In the genomic region with DNA sequence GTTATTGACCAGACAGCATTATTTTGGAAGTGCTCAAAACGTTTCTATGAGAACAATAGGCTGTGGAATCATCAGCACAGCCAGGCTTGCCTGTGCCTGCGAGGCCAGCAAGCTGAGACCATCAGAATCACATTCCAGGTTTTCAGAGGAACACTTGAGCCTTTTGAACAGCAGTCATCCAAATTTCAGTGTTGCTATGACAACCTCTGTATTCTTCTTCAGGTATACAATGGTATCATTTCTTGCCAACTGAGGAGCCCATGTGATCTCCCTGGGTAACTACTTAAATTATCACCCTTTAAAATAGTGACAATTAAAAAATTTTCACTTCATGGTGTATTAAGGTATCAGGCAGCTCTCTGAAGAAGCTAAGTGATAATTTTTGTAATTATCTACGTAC, we compare ENCODE assay signal across 24 mouse cellular contexts.
DNase-seq lines count a peak whose midpoint lies in the region; ATAC-seq lines count a peak whose summit lies in the region.
"Had no signal": no experiment of that assay in that cellular context is flagged by ENCODE, and none has a peak within 500 bp of the region (broad histone marks: within the 10 kb centered on the region; RNA-seq: fewer than 3 reads in every experiment).

No protein-coding gene starts in this region.

- H3K27ac ChIP-seq in midbrain, embryonic 15.5 days, result no peak overlapping the region
- no peak overlapping the region for H3K27ac ChIP-seq in midbrain, embryonic 10.5 days (replicated peaks)
- no peak overlapping the region for H3K27ac ChIP-seq in forebrain, embryonic 14.5 days (ENCODE audit: low read depth, low read length)
- H3K27ac ChIP-seq: layer of hippocampus, adult 2 months; left cerebral cortex, adult 2 months; limb, embryonic 10.5 days; midbrain, embryonic 12.5 days had no signal

- no peaks in the 10 kb centered on the region for H3K27me3 ChIP-seq in midbrain, embryonic 15.5 days (replicated peaks)
- no peaks in the 10 kb centered on the region for H3K27me3 ChIP-seq in midbrain, embryonic 10.5 days (ENCODE audit: low read depth, poor library complexity, severe bottlenecking)
- no peaks in the 10 kb centered on the region for H3K27me3 ChIP-seq in forebrain, embryonic 14.5 days (replicated peaks; ENCODE audit: control insufficient read depth, insufficient read depth, low read length)
- H3K27me3 ChIP-seq: midbrain, embryonic 12.5 days had no signal

- H3K36me3 ChIP-seq in midbrain, embryonic 15.5 days (replicated peaks), result no peaks in the 10 kb centered on the region
- H3K36me3 ChIP-seq in midbrain, embryonic 10.5 days, result no peaks in the 10 kb centered on the region
- H3K36me3 ChIP-seq in forebrain, embryonic 14.5 days (ENCODE audit: control insufficient read depth, insufficient read depth, low read length), result no peaks in the 10 kb centered on the region
- H3K36me3 ChIP-seq: limb, embryonic 10.5 days; midbrain, embryonic 12.5 days had no signal

- no peak overlapping the region for H3K4me2 ChIP-seq in midbrain, embryonic 15.5 days
- H3K4me2 ChIP-seq in forebrain, embryonic 14.5 days (ENCODE audit: low read length), result no peak overlapping the region
- H3K4me2 ChIP-seq: midbrain, embryonic 12.5 days had no signal

- H3K4me3 ChIP-seq in midbrain, embryonic 15.5 days, result no peak overlapping the region
- H3K4me3 ChIP-seq in midbrain, embryonic 10.5 days, result no peak overlapping the region
- H3K4me3 ChIP-seq in forebrain, embryonic 14.5 days (ENCODE audit: low read depth, low read length), result no peak overlapping the region
- H3K4me3 ChIP-seq: layer of hippocampus, adult 2 months; left cerebral cortex, adult 2 months; limb, embryonic 10.5 days; midbrain, embryonic 12.5 days had no signal

- peak; percentile 6 for DNase-seq in embryo, embryonic 10 days (ENCODE audit: low spot score)
- no peak for DNase-seq in embryo, embryonic 9.5 days (ENCODE audit: extremely low spot score)
- DNase-seq in midbrain, embryonic 10.5 days (ENCODE audit: low spot score), result no peak
- DNase-seq in forebrain, embryonic 14.5 days (ENCODE audit: low spot score), result peak; percentile 63
- peak; percentile 15 for DNase-seq in telencephalon, adult 2 months (ENCODE audit: low read depth, low spot score)
- DNase-seq in layer of hippocampus, postnatal 36 days, result no peak
- DNase-seq in c-Kit-positive CD71-positive TER-119-positive erythroid progenitor cells, embryonic 14.5 days (ENCODE audit: low spot score), result no peak
- DNase-seq: adrenal gland, postnatal 36 days; cerebellum, adult 9-10 months; gastrocnemius, postnatal 10 days; heart, adult 11 months; heart, postnatal 36 days; kidney, adult 8-10 months; kidney, postnatal 14 days; liver, postnatal 0 days; lung, postnatal 14 days; right cerebral cortex, postnatal 25 days; thymus, adult 18-20 months had no signal

- H3K9me3 ChIP-seq in midbrain, embryonic 15.5 days, result no peaks in the 10 kb centered on the region
- no peaks in the 10 kb centered on the region for H3K9me3 ChIP-seq in midbrain, embryonic 10.5 days (replicated peaks)
- H3K9me3 ChIP-seq in forebrain, embryonic 14.5 days (replicated peaks; ENCODE audit: control insufficient read depth, low read length), result no peaks in the 10 kb centered on the region
- H3K9me3 ChIP-seq: limb, embryonic 10.5 days; midbrain, embryonic 12.5 days had no signal

- 34% methylated on average over 3 of the region's 3 CpGs for WGBS in midbrain, embryonic 15.5 days
- WGBS in midbrain, embryonic 10.5 days, result 60% methylated on average over 3 of the region's 3 CpGs
- WGBS in forebrain, embryonic 14.5 days, result 44% methylated on average over 3 of the region's 3 CpGs

- H3K4me1 ChIP-seq in midbrain, embryonic 15.5 days, result no peaks in the 10 kb centered on the region
- H3K4me1 ChIP-seq in midbrain, embryonic 10.5 days, result no peaks in the 10 kb centered on the region
- no peaks in the 10 kb centered on the region for H3K4me1 ChIP-seq in forebrain, embryonic 14.5 days (ENCODE audit: control insufficient read depth, insufficient read depth, low read length)
- H3K4me1 ChIP-seq: limb, embryonic 10.5 days; midbrain, embryonic 12.5 days had no signal

- no peak overlapping the region for H3K9ac ChIP-seq in midbrain, embryonic 15.5 days
- no peak overlapping the region for H3K9ac ChIP-seq in forebrain, embryonic 14.5 days (ENCODE audit: low read length)
- H3K9ac ChIP-seq: liver, postnatal 0 days; midbrain, embryonic 12.5 days had no signal

- ATAC-seq in midbrain, embryonic 15.5 days (replicated peaks), result peak; percentile 93
- ATAC-seq in forebrain, embryonic 14.5 days, result peak; percentile 63
- ATAC-seq: inflammation-experienced regulatory T-cells, adult 6 months; liver, postnatal 0 days had no signal

Comparison
In these comparisons a context has a peak if more than half of its experiments do, and no peak if none do; other contexts are left out.
1. DNase-seq: peak in embryo, embryonic 10 days (single experiment), forebrain, embryonic 14.5 days (single experiment) and telencephalon, adult 2 months (single experiment); none in embryo, embryonic 9.5 days (single experiment), midbrain, embryonic 10.5 days (single experiment), layer of hippocampus, postnatal 36 days (0 of 2) and c-Kit-positive CD71-positive TER-119-positive erythroid progenitor cells, embryonic 14.5 days (single experiment).